Comparison of ENCODE assay signal across 8 mouse cellular contexts in the genomic region with DNA sequence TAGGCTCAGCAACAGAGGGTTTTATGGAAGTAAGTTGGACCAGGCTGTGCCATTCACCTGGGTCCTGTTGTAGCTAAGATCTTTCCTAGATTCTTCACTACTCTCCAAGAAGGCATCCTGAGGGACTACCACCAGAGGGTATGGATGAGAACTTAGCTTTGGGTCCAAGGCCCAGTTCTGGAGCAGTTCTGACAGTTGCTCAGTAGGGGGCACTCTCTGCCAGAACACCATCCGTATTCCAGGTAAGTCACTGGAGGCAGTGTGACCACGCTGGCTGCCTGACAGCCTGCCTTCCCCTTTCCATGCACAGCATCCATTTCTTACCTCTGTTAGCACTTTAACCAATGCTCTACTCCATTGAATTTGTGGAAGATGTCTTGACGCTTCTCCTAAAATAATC.
DNase-seq lines count a peak whose midpoint lies in the region; ATAC-seq lines count a peak whose summit lies in the region.

No protein-coding gene starts in this region.

- no peak overlapping the region for H3K9ac ChIP-seq in heart, embryonic 12.5 days
- no peak overlapping the region for H3K9ac ChIP-seq in forebrain, embryonic 16.5 days (replicated peaks; ENCODE audit: low read depth, low read length)
- no peak overlapping the region for H3K9ac ChIP-seq in intestine, embryonic 16.5 days (ENCODE audit: low read depth, low read length)

- ATAC-seq in heart, embryonic 12.5 days (ENCODE audit: insufficient number of reproducible peaks, low FRiP score): no peak
- ATAC-seq in forebrain, embryonic 16.5 days: peak; percentile 59
- peak; percentile 71 for ATAC-seq in intestine, embryonic 16.5 days

- H3K9me3 ChIP-seq in heart, embryonic 12.5 days (replicated peaks): no peaks in the 10 kb centered on the region
- H3K9me3 ChIP-seq in forebrain, embryonic 16.5 days (ENCODE audit: control insufficient read depth, low read length): no peaks in the 10 kb centered on the region
- H3K9me3 ChIP-seq in intestine, embryonic 16.5 days (ENCODE audit: control insufficient read depth, low read length): no peaks in the 10 kb centered on the region

- WGBS in heart, embryonic 12.5 days: 17% methylated on average over 3 of the region's 3 CpGs
- WGBS in forebrain, embryonic 16.5 days: 24% methylated on average over 3 of the region's 3 CpGs
- WGBS in intestine, embryonic 16.5 days: 19% methylated on average over 3 of the region's 3 CpGs

- DNase-seq in heart, adult 8-10 months (ENCODE audit: low spot score): peak; percentile 56
- DNase-seq in c-Kit-positive CD71-negative TER-119-negative erythroid progenitor cells, embryonic 14.5 days (ENCODE audit: low read depth): peak; percentile 30
- peak; percentile 48 to 51 for DNase-seq in left cerebral cortex, adult 8-10 months (ENCODE audit: low spot score in 2 of 2)
- peak; percentile 25 to 57 for DNase-seq in natural killer cell, adult 2 months (ENCODE audit: low spot score in 2 of 2)
- peak; percentile 76 for DNase-seq in splenic B cell, adult 2 months (ENCODE audit: low read depth, low spot score)

- no peak overlapping the region for H3K4me2 ChIP-seq in heart, embryonic 12.5 days
- H3K4me2 ChIP-seq in forebrain, embryonic 16.5 days (ENCODE audit: low read length): no peak overlapping the region
- H3K4me2 ChIP-seq in intestine, embryonic 16.5 days (ENCODE audit: low read depth, low read length): no peak overlapping the region

- no peaks in the 10 kb centered on the region for H3K36me3 ChIP-seq in heart, embryonic 12.5 days
- no peaks in the 10 kb centered on the region for H3K36me3 ChIP-seq in forebrain, embryonic 16.5 days (ENCODE audit: control insufficient read depth, insufficient read depth)
- no peaks in the 10 kb centered on the region for H3K36me3 ChIP-seq in intestine, embryonic 16.5 days (ENCODE audit: control insufficient read depth, insufficient read depth, low read length)
- H3K36me3 ChIP-seq in splenic B cell, adult 2 months (ENCODE audit: control insufficient read depth, insufficient read depth, low read length, poor library complexity, severe bottlenecking): no peaks in the 10 kb centered on the region

- H3K4me1 ChIP-seq in heart, embryonic 12.5 days (replicated peaks): no peaks in the 10 kb centered on the region
- H3K4me1 ChIP-seq in forebrain, embryonic 16.5 days (replicated peaks; ENCODE audit: control insufficient read depth, insufficient read depth, low read length): no peaks in the 10 kb centered on the region
- H3K4me1 ChIP-seq in intestine, embryonic 16.5 days (ENCODE audit: control insufficient read depth, insufficient read depth, low read length): no peaks in the 10 kb centered on the region

- 0 out of 2 replicates have a peak, but pooled peaks cover 3% of the 10 kb centered on the region for H3K27me3 ChIP-seq in heart, embryonic 12.5 days (replicated peaks)
- H3K27me3 ChIP-seq in forebrain, embryonic 16.5 days (replicated peaks; ENCODE audit: control insufficient read depth, insufficient read depth, low read length): no peaks in the 10 kb centered on the region
- H3K27me3 ChIP-seq in intestine, embryonic 16.5 days (replicated peaks; ENCODE audit: control insufficient read depth, insufficient read depth, low read length): no peaks in the 10 kb centered on the region
- no peaks in the 10 kb centered on the region for H3K27me3 ChIP-seq in splenic B cell, adult 2 months (ENCODE audit: control insufficient read depth, insufficient read depth, low read length, poor library complexity, severe bottlenecking)

- no peak overlapping the region for H3K27ac ChIP-seq in heart, embryonic 12.5 days (ENCODE audit: poor library complexity, severe bottlenecking)
- no peak overlapping the region for H3K27ac ChIP-seq in forebrain, embryonic 16.5 days (ENCODE audit: low read length)
- no peak overlapping the region for H3K27ac ChIP-seq in intestine, embryonic 16.5 days (ENCODE audit: low read length)

- H3K4me3 ChIP-seq in heart, embryonic 12.5 days: no peak overlapping the region
- no peak overlapping the region for H3K4me3 ChIP-seq in forebrain, embryonic 16.5 days (replicated peaks; ENCODE audit: low read length)
- H3K4me3 ChIP-seq in intestine, embryonic 16.5 days (ENCODE audit: low read length): no peak overlapping the region
